16 mouse cellular contexts compared by ENCODE assay signal in the genomic region with DNA sequence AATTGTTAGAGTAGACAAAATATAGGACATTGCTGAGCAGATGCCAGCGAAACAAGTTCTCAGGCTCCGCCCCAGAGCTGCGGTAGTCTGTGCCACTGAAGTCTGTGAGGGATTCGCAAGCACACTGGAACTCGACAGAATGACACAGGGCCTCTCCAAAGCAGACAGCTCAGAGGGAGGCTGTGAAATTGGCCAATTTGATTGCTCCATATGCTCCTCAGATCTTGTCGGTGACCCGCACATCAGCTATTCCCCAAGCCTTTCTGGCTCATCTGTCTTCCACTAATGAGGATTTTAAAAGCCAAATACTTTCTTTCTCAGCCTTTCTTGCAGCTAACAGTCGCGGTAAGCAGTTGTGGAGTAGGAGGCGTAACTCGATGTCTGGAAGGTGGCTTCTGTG.
DNase-seq lines count a peak whose midpoint lies in the region; ATAC-seq and TF ChIP-seq lines count a peak whose summit lies in the region.
"Had no signal": no experiment of that assay in that cellular context is flagged by ENCODE, and none has a peak within 500 bp of the region (broad histone marks: within the 10 kb centered on the region; RNA-seq: fewer than 3 reads in every experiment).

No protein-coding gene starts in this region.

- no peaks in the 10 kb centered on the region for H3K36me3 ChIP-seq in midbrain, embryonic 13.5 days
- no peaks in the 10 kb centered on the region for H3K36me3 ChIP-seq in midbrain, embryonic 11.5 days (ENCODE audit: control insufficient read depth, insufficient read depth, low read length)
- H3K36me3 ChIP-seq in hindbrain, postnatal 0 days (ENCODE audit: insufficient read depth, low read length), result no peaks in the 10 kb centered on the region
- no peaks in the 10 kb centered on the region for H3K36me3 ChIP-seq in stomach, postnatal 0 days (ENCODE audit: control insufficient read depth, insufficient read depth, low read length)
- H3K36me3 ChIP-seq: heart, embryonic 15.5 days had no signal

- no peak overlapping the region for H3K27ac ChIP-seq in midbrain, embryonic 13.5 days
- H3K27ac ChIP-seq in midbrain, embryonic 11.5 days (ENCODE audit: low read depth, low read length), result no peak overlapping the region
- no peak overlapping the region for H3K27ac ChIP-seq in hindbrain, postnatal 0 days
- no peak overlapping the region for H3K27ac ChIP-seq in stomach, postnatal 0 days (replicated peaks)
- H3K27ac ChIP-seq: heart, embryonic 15.5 days had no signal

- ATAC-seq in frontal cortex, adult (ENCODE audit: low TSS enrichment), result peak; percentile 47; the same call in 1 of the 2 replicates
- peak; percentile 66 for ATAC-seq in midbrain, embryonic 13.5 days
- ATAC-seq in midbrain, embryonic 11.5 days (ENCODE audit: low FRiP score), result no peak
- peak; percentile 53; the same call in 1 of the 2 replicates for ATAC-seq in hindbrain, postnatal 0 days
- ATAC-seq in stomach, postnatal 0 days (ENCODE audit: low FRiP score, low TSS enrichment), result no peak
- ATAC-seq: liver, postnatal 0 days had no signal

- peak; percentile 41 to 64 for DNase-seq in cerebellum, postnatal 10 days
- no peak for DNase-seq in cerebellum, postnatal 36 days
- DNase-seq in frontal cortex, adult 2 months (ENCODE audit: extremely low spot score in 1 of 2, low spot score in 1 of 2), result no peak
- no peak for DNase-seq in midbrain, embryonic 11.5 days (ENCODE audit: low spot score, missing footprints)
- peak; percentile 66 for DNase-seq in hindbrain, postnatal 0 days (ENCODE audit: low spot score)
- DNase-seq in stomach, postnatal 0 days (ENCODE audit: low spot score), result no peak
- DNase-seq: adrenal gland, postnatal 14 days; kidney, adult 8-10 months; kidney, postnatal 4 days; liver, postnatal 0 days; thymus, postnatal 4 days had no signal

- H3K27me3 ChIP-seq in midbrain, embryonic 13.5 days, result no peaks in the 10 kb centered on the region
- no peaks in the 10 kb centered on the region for H3K27me3 ChIP-seq in midbrain, embryonic 11.5 days (ENCODE audit: control insufficient read depth, insufficient read depth, low read length)
- H3K27me3 ChIP-seq in hindbrain, postnatal 0 days (ENCODE audit: insufficient read depth, low read length), result no peaks in the 10 kb centered on the region
- H3K27me3 ChIP-seq in stomach, postnatal 0 days (ENCODE audit: control insufficient read depth, insufficient read depth, low read length), result no peaks in the 10 kb centered on the region
- H3K27me3 ChIP-seq: CH12.LX; heart, embryonic 15.5 days had no signal

- H3K9ac ChIP-seq in midbrain, embryonic 13.5 days (replicated peaks), result no peak overlapping the region
- no peak overlapping the region for H3K9ac ChIP-seq in midbrain, embryonic 11.5 days (ENCODE audit: low read length)
- no peak overlapping the region for H3K9ac ChIP-seq in hindbrain, postnatal 0 days (replicated peaks; ENCODE audit: low read length)
- no peak overlapping the region for H3K9ac ChIP-seq in stomach, postnatal 0 days (ENCODE audit: low read length)
- H3K9ac ChIP-seq: heart, embryonic 15.5 days; liver, postnatal 0 days had no signal

- WGBS in midbrain, embryonic 13.5 days, result 71% methylated on average over 11 of the region's 11 CpGs
- WGBS in midbrain, embryonic 11.5 days, result 84% methylated on average over 11 of the region's 11 CpGs
- WGBS in hindbrain, postnatal 0 days, result 41% methylated on average over 11 of the region's 11 CpGs
- WGBS in stomach, postnatal 0 days, result 75% methylated on average over 11 of the region's 11 CpGs

- no peak for TF ChIP-seq EP300 in stomach, postnatal 0 days (optimal IDR thresholded peaks at IDR 0.05)

- H3K9me3 ChIP-seq in midbrain, embryonic 13.5 days, result no peaks in the 10 kb centered on the region
- no peaks in the 10 kb centered on the region for H3K9me3 ChIP-seq in midbrain, embryonic 11.5 days (ENCODE audit: control insufficient read depth, low read length)
- H3K9me3 ChIP-seq in hindbrain, postnatal 0 days (ENCODE audit: low read length), result no peaks in the 10 kb centered on the region
- no peaks in the 10 kb centered on the region for H3K9me3 ChIP-seq in stomach, postnatal 0 days (ENCODE audit: control insufficient read depth, low read length)
- H3K9me3 ChIP-seq: heart, embryonic 15.5 days had no signal

- H3K4me1 ChIP-seq in midbrain, embryonic 13.5 days (replicated peaks), result no peaks in the 10 kb centered on the region
- H3K4me1 ChIP-seq in midbrain, embryonic 11.5 days (ENCODE audit: control insufficient read depth, insufficient read depth, low read length), result no peaks in the 10 kb centered on the region
- no peaks in the 10 kb centered on the region for H3K4me1 ChIP-seq in hindbrain, postnatal 0 days (ENCODE audit: insufficient read depth, low read length)
- H3K4me1 ChIP-seq in stomach, postnatal 0 days (replicated peaks; ENCODE audit: control insufficient read depth, insufficient read depth), result no peaks in the 10 kb centered on the region
- H3K4me1 ChIP-seq: heart, embryonic 15.5 days had no signal

- TF ChIP-seq CTCF in hindbrain, postnatal 0 days (IDR thresholded peaks at IDR 0.05; ENCODE audit: low read depth), result no peak
- TF ChIP-seq CTCF in stomach, postnatal 0 days (IDR thresholded peaks at IDR 0.05; ENCODE audit: low read depth), result no peak

- H3K4me3 ChIP-seq in midbrain, embryonic 13.5 days (replicated peaks), result no peak overlapping the region
- no peak overlapping the region for H3K4me3 ChIP-seq in midbrain, embryonic 11.5 days (ENCODE audit: low read depth, low read length)
- H3K4me3 ChIP-seq in hindbrain, postnatal 0 days (ENCODE audit: low read length), result no peak overlapping the region
- H3K4me3 ChIP-seq in stomach, postnatal 0 days (ENCODE audit: low read depth, low read length), result no peak overlapping the region
- H3K4me3 ChIP-seq: erythroblast, embryonic 14.5 days; heart, embryonic 15.5 days had no signal

- H3K4me2 ChIP-seq in midbrain, embryonic 13.5 days (replicated peaks), result no peak overlapping the region
- no peak overlapping the region for H3K4me2 ChIP-seq in midbrain, embryonic 11.5 days
- no peak overlapping the region for H3K4me2 ChIP-seq in hindbrain, postnatal 0 days (ENCODE audit: low read depth, low read length)
- H3K4me2 ChIP-seq in stomach, postnatal 0 days (replicated peaks; ENCODE audit: low read depth), result no peak overlapping the region
- H3K4me2 ChIP-seq: heart, embryonic 15.5 days had no signal

Comparison
In these comparisons a context has a peak if more than half of its experiments do, and no peak if none do; other contexts are left out.
1. DNase-seq: peak in cerebellum, postnatal 10 days (2 of 2) and hindbrain, postnatal 0 days (single experiment); none in cerebellum, postnatal 36 days (0 of 2), frontal cortex, adult 2 months (0 of 2), midbrain, embryonic 11.5 days (single experiment) and stomach, postnatal 0 days (single experiment).
2. ATAC-seq: peak in frontal cortex, adult (single experiment), midbrain, embryonic 13.5 days (single experiment) and hindbrain, postnatal 0 days (single experiment); none in midbrain, embryonic 11.5 days (single experiment) and stomach, postnatal 0 days (single experiment).